Mouse (Mus musculus) layer of hippocampus, postnatal 14 days (tissue): Measurements from ENCODE around the gene Ddx4. TPM values are rescaled to one million over a fixed set of nuclear protein-coding genes. Genes with fewer than 3 reads are reported as not detected.
A peak's percentile ranks its signal among the peaks of the same experiment; 100 is the strongest.

ENCODE experiments used
- DNase-seq, 2 experiments: peaks; one replicate each; pipeline ENCODE4 v3.0.0; 2021 to 2022; ENCODE audit warnings: low spot score in 2 of 2, mixed read lengths in 1 of 2
- long read RNA-seq, 2 experiments: library from polyadenylated mRNA; stranded (forward); transcript quantifications; one replicate each; pipeline ENCODE4 v2.0.0; 2021
- total RNA-seq, 2 experiments: library from RNA; stranded (reverse); gene quantifications; 2 replicates each; pipeline ENCODE4 v1.2.3; 2021

Ddx4 gene
- total RNA-seq, result 1 to 10 TPM; 1.1 to 1.3 TPM
- long read RNA-seq, experiment 1, partial matches to known transcripts, result 0 of 1 reads
- long read RNA-seq, experiment 1, other reads (novel, unspliced or antisense), result 0 of 1 reads
- long read RNA-seq, experiment 2, partial matches to known transcripts, result 0 of 2 reads
- long read RNA-seq, experiment 2, other reads (novel, unspliced or antisense), result 0 of 2 reads

GRCm38 (mm10) chr13:112652205-112652604, at the start of gene Ddx4:
Gene Ddx4 (minus strand): TSS chr13:112652475.
- no peak for DNase-seq

GRCm38 (mm10) chr13:112701256-112701655, 49.0 kb upstream of the Ddx4 start:
- no peak for DNase-seq

GRCm38 (mm10) chr13:112695526-112696240, 43.4 kb upstream of the Ddx4 start:
- no peak for DNase-seq

GRCm38 (mm10) chr13:112692870-112693553, 40.7 kb upstream of the Ddx4 start:
- DNase-seq, result no peak

- no peak for DNase-seq
Measured at GRCm38 (mm10) chr13:112686155-112686554, 33.9 kb upstream of the Ddx4 start.

GRCm38 (mm10) chr13:112683970-112684369, 31.7 kb upstream of the Ddx4 start:
- peak in 1 of 2 experiments; percentile 58 for DNase-seq

- no peak for DNase-seq
Measured at GRCm38 (mm10) chr13:112683312-112683711, 31.0 kb upstream of the Ddx4 start.

GRCm38 (mm10) chr13:112678154-112678553, 25.9 kb upstream of the Ddx4 start:
- no peak for DNase-seq

GRCm38 (mm10) chr13:112673899-112674447, 21.7 kb upstream of the Ddx4 start:
- peak; percentile 64 to 88 for DNase-seq

- DNase-seq, result no peak
Measured at GRCm38 (mm10) chr13:112672797-112673196, 20.5 kb upstream of the Ddx4 start.

- DNase-seq, result no peak
Measured at GRCm38 (mm10) chr13:112671708-112672107, 19.4 kb upstream of the Ddx4 start.

- DNase-seq, result no peak
Measured at GRCm38 (mm10) chr13:112667215-112667614, 14.9 kb upstream of the Ddx4 start.

- no peak for DNase-seq
Measured at GRCm38 (mm10) chr13:112666433-112667024, 14.3 kb upstream of the Ddx4 start.

- DNase-seq, result no peak
Measured at GRCm38 (mm10) chr13:112661687-112662086, 9.4 kb upstream of the Ddx4 start.

- DNase-seq, result peak; percentile 89 to 96
Measured at GRCm38 (mm10) chr13:112660574-112661381, 8.5 kb upstream of the Ddx4 start, which contains the start of gene Slc38a9. Gene Slc38a9 (plus strand): TSS chr13:112660751.

GRCm38 (mm10) chr13:112659986-112660573, 7.8 kb upstream of the Ddx4 start:
- no peak for DNase-seq

GRCm38 (mm10) chr13:112651183-112651582, 1.1 kb downstream of the Ddx4 start:
- DNase-seq, result no peak

GRCm38 (mm10) chr13:112645529-112646186, 6.6 kb downstream of the Ddx4 start:
- no peak for DNase-seq

- no peak for DNase-seq
Measured at GRCm38 (mm10) chr13:112644996-112645395, 7.3 kb downstream of the Ddx4 start.

- no peak for DNase-seq
Measured at GRCm38 (mm10) chr13:112642897-112643296, 9.4 kb downstream of the Ddx4 start.
